Mouse (Mus musculus): ENCODE measurements around the gene Hspa2. TPM values are rescaled to one million over a fixed set of nuclear protein-coding genes. Genes with fewer than 3 reads are reported as not detected.

Hspa2 gene
- polyA plus RNA-seq, 1 experiment from 2014 or later: 6.0 TPM

DNA sequence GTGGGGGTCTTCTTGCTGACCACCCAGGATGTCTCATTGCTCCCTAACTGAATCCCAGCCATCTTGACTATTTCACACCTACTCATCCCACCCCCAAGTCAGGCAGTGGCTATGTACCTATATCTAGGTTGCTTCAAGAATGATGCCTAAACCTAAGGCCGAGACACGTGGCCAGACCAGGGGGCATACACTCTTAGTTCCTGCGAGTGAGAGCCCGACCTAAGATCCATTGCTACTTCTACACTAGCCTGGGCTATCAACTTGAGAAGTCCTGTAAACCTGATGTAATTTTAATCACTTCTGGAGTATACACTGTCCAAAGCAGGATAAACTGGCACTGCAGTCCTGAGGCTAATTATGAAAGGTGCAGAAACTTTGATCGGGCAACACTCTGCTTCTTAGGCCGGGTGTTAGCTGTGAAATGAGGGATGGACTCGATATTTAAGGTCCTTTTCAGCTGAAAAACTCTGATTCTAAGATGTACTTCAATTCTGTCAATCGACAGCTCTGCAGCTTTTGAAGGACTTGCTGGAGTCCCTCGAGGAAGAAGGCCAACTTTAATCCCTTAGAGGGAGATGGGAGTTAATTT is 35.7 kb upstream of the Hspa2 start:
- 7% methylated on average over 9 of the region's 9 CpGs for WGBS
- H3K36me3 ChIP-seq (ENCODE audit: insufficient read depth): no peaks in the 10 kb centered on the region
- no peak for DNase-seq
- peak overlapping the region; percentile 99 for H3K9ac ChIP-seq
- no peaks in the 10 kb centered on the region for H3K27me3 ChIP-seq (ENCODE audit: insufficient read depth, low read length)
- peak overlapping the region; percentile 78 for H3K4me2 ChIP-seq
- H3K4me1 ChIP-seq (ENCODE audit: insufficient read depth): peaks cover 19% of the 10 kb centered on the region
- H3K9me3 ChIP-seq (ENCODE audit: low read depth, low read length): no peaks in the 10 kb centered on the region
- peak overlapping the region; percentile 89 for H3K4me3 ChIP-seq (ENCODE audit: low read depth, low read length)
- TF ChIP-seq CTCF (IDR thresholded peaks at IDR 0.05; ENCODE audit: low read depth): no peak
- peak overlapping the region; percentile 100 for H3K27ac ChIP-seq (ENCODE audit: low read depth)
- no peak for ATAC-seq (ENCODE audit: insufficient read depth)

DNA sequence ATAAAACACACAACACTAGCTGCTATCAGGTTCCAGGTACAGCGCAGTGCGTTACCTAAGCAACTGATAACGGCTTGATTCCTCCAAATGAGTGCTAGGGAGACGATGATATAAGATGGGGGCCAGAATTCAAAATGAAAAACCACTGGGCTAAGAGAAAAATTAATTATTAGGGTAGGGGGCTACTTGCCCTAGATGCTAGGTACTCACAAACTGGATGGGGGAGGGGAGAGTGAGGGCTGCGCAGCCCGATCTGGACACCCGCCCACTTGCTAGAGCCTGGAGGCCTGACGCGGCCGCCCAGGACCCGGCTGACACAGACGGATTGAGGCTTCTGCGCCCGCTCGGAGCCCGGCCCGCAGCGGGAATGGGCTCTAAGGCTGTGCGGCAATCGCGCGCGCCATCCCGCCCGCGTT is 35.2 kb upstream of the Hspa2 start:
- TF ChIP-seq CTCF (IDR thresholded peaks at IDR 0.05; ENCODE audit: low read depth): no peak
- no peaks in the 10 kb centered on the region for H3K9me3 ChIP-seq (ENCODE audit: low read depth, low read length)
- peaks cover 19% of the 10 kb centered on the region for H3K4me1 ChIP-seq (ENCODE audit: insufficient read depth)
- no peaks in the 10 kb centered on the region for H3K36me3 ChIP-seq (ENCODE audit: insufficient read depth)
- peak overlapping the region; percentile 99 for H3K9ac ChIP-seq
- peak; percentile 35 for ATAC-seq (ENCODE audit: insufficient read depth)
- H3K4me2 ChIP-seq: peak overlapping the region; percentile 78
- 0% methylated on average over 26 of the region's 26 CpGs for WGBS
- peak; percentile 81 for DNase-seq
- no peaks in the 10 kb centered on the region for H3K27me3 ChIP-seq (ENCODE audit: insufficient read depth, low read length)
- H3K27ac ChIP-seq (ENCODE audit: low read depth): peak overlapping the region; percentile 100
- H3K4me3 ChIP-seq (ENCODE audit: low read depth, low read length): peak overlapping the region; percentile 89

DNA sequence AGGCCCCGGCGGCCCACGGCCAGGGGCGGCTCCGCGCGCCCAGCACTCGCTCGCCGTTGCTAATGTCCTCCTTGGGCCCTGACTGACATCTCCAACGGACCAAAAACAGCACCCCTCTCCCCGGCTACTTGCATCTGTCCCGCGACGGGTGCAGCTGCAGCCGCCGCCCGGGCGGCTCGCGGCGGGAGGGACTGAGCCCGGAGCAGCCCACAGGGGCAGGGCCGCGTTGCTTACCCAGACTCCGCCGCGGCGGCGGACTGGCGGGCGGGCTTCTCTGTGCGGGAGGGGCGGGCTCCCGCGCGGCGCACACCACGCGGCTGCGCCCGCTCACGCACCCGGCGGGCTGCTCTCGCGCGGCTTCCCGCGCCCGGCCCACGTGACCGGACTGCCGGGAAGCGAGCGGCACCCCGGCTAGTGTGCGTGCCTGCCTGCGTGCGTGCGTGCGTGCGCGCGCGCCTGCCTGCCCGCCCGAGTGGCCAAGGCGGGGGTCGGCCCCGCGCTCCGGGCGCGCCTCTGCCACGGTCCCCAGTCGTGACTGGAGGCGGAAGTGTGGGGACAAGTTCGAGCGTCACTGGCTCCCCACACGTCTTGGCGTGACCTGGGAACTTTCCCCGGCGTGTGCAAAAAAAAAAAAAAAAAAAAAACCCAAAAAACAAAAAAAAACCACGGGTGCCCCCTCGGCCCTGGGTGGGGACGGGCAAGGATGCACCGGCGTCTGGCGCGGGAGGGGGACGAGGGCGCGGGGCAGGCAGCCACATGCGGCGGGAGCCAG is 34.6 kb upstream of the Hspa2 start, which contains the start of gene Zbtb25:
Gene Zbtb25, minus strand, starts transcription at position 397 of the 772 bp plus-strand sequence.
- H3K4me1 ChIP-seq (ENCODE audit: insufficient read depth): peaks cover 19% of the 10 kb centered on the region
- ATAC-seq (ENCODE audit: insufficient read depth) (peak; percentile 74), DNase-seq (peak; percentile 91)
- peak within 1 kb of the TSS; percentile 100 for H3K27ac ChIP-seq (ENCODE audit: low read depth)
- H3K36me3 ChIP-seq (ENCODE audit: insufficient read depth): no peaks in the 10 kb centered on the region
- no peaks in the 10 kb centered on the region for H3K27me3 ChIP-seq (ENCODE audit: insufficient read depth, low read length)
- peak within 1 kb of the TSS; percentile 78 for H3K4me2 ChIP-seq
- peak within 1 kb of the TSS; percentile 99 for H3K9ac ChIP-seq
- peak within 1 kb of the TSS; percentile 89 for H3K4me3 ChIP-seq (ENCODE audit: low read depth, low read length)
- TF ChIP-seq CTCF (IDR thresholded peaks at IDR 0.05; ENCODE audit: low read depth): no peak
- no peaks in the 10 kb centered on the region for H3K9me3 ChIP-seq (ENCODE audit: low read depth, low read length)
- under 1% methylated on average over 94 of the region's 96 CpGs for WGBS

DNA sequence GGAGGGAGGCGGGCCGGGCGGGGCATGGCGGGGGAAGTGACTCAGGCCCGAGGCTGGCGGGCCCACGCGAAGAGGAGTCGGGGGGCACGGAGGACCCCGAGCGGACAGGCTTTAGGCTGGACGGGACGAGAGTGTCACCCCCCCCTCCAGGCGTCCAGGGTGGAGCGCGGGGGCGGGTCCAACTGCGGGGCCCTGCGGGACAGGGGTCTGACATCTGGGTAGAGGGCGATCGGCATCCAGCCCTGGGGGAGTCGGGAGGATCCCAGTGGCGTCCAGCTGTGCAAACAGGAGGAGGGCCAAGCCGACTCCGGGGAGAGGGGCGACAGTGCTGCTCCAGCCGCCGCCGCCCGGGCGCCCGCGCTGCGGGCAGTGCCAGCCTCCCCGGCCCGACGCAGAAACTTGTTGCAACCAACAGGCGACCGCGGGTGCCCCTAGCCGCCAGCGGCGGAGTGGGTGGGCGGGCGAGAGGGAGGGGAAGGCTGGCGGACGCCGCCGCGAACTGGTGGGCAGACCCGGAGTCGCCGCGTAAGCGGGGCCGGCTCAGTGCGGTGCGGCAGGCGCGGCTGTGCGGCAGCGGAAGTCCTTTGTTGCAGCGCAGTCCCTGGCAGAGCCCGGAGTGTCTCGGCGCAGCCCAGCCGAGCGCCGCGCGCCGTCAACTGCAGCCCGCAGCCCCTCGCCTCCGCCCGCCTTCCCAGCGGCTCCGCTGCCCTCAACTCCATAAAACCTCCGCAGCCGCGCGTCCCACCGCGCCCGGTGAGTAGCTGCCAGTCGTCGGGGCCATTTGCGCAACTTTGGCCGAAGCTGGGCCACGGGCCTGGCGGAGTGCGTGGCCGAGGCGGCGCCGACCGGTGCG is 33.8 kb upstream of the Hspa2 start, which contains the start of gene Zbtb1:
Gene Zbtb1, plus strand, starts transcription at position 289 of the 853 bp plus-strand sequence.
- Histone ChIP-seq H3K9ac (peak within 1 kb of the TSS; percentile 99), H3K36me3 (ENCODE audit: insufficient read depth) (no peaks in the 10 kb centered on the region), H3K9me3 (ENCODE audit: low read depth, low read length) (no peaks in the 10 kb centered on the region), H3K4me2 (peak within 1 kb of the TSS; percentile 78), H3K27me3 (ENCODE audit: insufficient read depth, low read length) (no peaks in the 10 kb centered on the region), H3K4me3 (ENCODE audit: low read depth, low read length) (peak within 1 kb of the TSS; percentile 89), H3K4me1 (ENCODE audit: insufficient read depth) (peaks cover 19% of the 10 kb centered on the region), H3K27ac (ENCODE audit: low read depth) (peak within 1 kb of the TSS; percentile 100)
- ATAC-seq (ENCODE audit: insufficient read depth) (peak; percentile 70), DNase-seq (peak; percentile 84)
- under 1% methylated on average over 93 of the region's 99 CpGs for WGBS
- TF ChIP-seq CTCF (IDR thresholded peaks at IDR 0.05; ENCODE audit: low read depth): no peak

DNA sequence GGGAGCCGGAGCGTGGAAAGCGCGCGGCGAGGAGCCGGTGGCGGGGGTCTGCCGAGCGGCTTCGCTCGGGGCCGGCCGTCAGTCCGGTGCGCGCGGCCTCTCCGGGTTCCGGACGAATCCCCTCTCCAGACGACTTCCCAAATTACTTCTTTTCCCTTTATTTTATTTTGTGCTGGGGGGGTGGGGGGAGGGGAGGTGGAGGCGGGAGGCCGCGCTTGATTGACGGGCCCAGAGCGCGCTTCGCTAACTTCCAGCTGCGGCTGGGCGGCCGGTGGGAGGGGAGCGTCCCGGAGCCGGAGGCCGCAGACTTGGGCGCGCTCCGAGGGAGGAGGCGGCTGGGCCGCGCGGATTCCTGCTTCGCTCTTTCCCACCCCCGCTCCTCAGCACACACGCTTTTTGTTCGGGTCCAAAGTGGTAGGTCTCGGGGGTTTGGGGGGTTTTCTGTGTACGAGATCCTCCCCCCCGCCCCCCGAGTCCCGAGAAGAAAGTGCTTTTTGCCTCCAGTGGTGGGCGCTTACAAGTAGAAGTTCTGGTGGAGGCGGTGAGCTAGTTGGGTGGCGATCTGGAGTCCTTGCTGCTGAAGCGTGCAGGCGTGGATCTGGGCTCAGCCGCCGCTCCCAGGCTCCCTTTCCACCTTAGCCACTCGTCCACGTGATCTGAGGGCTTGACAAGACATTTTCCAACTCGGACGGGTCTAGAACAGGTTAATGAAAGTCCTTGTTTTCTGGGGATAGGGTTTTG is 33.0 kb upstream of the Hspa2 start:
- Histone ChIP-seq H3K4me2 (peak overlapping the region; percentile 78), H3K9me3 (ENCODE audit: low read depth, low read length) (no peaks in the 10 kb centered on the region), H3K4me3 (ENCODE audit: low read depth, low read length) (peak overlapping the region; percentile 89), H3K36me3 (ENCODE audit: insufficient read depth) (no peaks in the 10 kb centered on the region), H3K27me3 (ENCODE audit: insufficient read depth, low read length) (no peaks in the 10 kb centered on the region), H3K4me1 (ENCODE audit: insufficient read depth) (peaks cover 19% of the 10 kb centered on the region), H3K27ac (ENCODE audit: low read depth) (peak overlapping the region; percentile 100), H3K9ac (peak overlapping the region; percentile 99)
- ATAC-seq (ENCODE audit: insufficient read depth) (peak; percentile 61), DNase-seq (peak; percentile 90)
- under 1% methylated on average over 61 of the region's 63 CpGs for WGBS
- 0 out of 2 replicates have a peak, but pooled peaks have one; percentile 17 for TF ChIP-seq CTCF (IDR thresholded peaks at IDR 0.05; ENCODE audit: low read depth)

DNA sequence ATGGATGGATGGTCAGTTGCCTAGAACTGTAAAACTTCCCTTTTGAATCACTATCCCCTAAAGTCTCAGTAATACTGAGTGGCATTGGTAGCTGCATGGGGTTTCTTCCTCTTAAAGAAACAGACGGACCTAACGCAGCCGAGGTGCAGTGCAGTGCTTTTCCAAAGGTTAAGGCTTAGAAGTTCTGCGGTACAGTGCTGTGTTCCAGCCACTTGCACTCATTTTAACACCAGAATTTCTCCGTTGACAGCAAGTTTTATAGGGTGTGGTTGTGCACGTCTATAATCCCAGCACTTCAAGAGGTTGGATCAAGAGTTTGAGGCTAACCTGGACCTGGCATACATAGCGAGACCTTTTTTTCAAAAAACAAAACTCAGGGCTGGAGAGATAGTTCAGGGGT is 31.9 kb upstream of the Hspa2 start:
- Histone ChIP-seq H3K9me3 (ENCODE audit: low read depth, low read length) (no peaks in the 10 kb centered on the region), H3K27me3 (ENCODE audit: insufficient read depth, low read length) (no peaks in the 10 kb centered on the region), H3K4me2 (peak overlapping the region; percentile 78), H3K36me3 (ENCODE audit: insufficient read depth) (no peaks in the 10 kb centered on the region), H3K9ac (peak overlapping the region; percentile 99), H3K27ac (ENCODE audit: low read depth) (no peak overlapping the region), H3K4me1 (ENCODE audit: insufficient read depth) (peaks cover 19% of the 10 kb centered on the region), H3K4me3 (ENCODE audit: low read depth, low read length) (peak overlapping the region; percentile 89)
- WGBS: 34% methylated on average over 7 of the region's 7 CpGs
- TF ChIP-seq CTCF (IDR thresholded peaks at IDR 0.05; ENCODE audit: low read depth): no peak
- ATAC-seq (ENCODE audit: insufficient read depth) (no peak), DNase-seq (no peak)
